Mouse (Mus musculus) G1E (cell line): ENCODE data around the gene Cntn2. TPM values are rescaled to one million over a fixed set of nuclear protein-coding genes. Genes with fewer than 3 reads are reported as not detected.

Source experiments
- ATAC-seq: 2 replicates; pipeline ENCODE4 v1.8.0; 2016; ENCODE audit warnings: mild to moderate bottlenecking; ENCODE audit not compliant: insufficient number of reproducible peaks, poor library complexity, low FRiP score, severe bottlenecking; ENCODE audit errors: extremely low read depth
- DNase-seq: peaks from one replicate; pipeline ENCODE4 v3.0.0; 2012; ENCODE audit warnings: low spot score
- H3K27me3 ChIP-seq: 2 replicates; pipeline ENCODE4 v1.6.1; 2012; ENCODE audit warnings: mild to moderate bottlenecking, low read length, inconsistent platforms; ENCODE audit not compliant: insufficient read depth
- H3K36me3 ChIP-seq: replicated peaks from 2 replicates; pipeline ENCODE3; 2012; ENCODE audit warnings: mild to moderate bottlenecking, inconsistent platforms
- H3K4me1 ChIP-seq: 2 replicates; pipeline ENCODE4 v1.6.1; 2012; ENCODE audit warnings: low read depth, low read length, inconsistent platforms, mixed read lengths; ENCODE audit not compliant: insufficient read depth
- H3K4me3 ChIP-seq: 2 replicates; pipeline ENCODE4 v1.5.1; 2012; ENCODE audit warnings: low read depth, mild to moderate bottlenecking, inconsistent platforms, low read length, moderate library complexity, mixed read lengths
- H3K9me3 ChIP-seq: replicated peaks from 2 replicates; pipeline ENCODE4 v1.6.1; 2012; ENCODE audit warnings: inconsistent platforms
- CTCF ChIP-seq: IDR thresholded peaks from 2 replicates; pipeline ENCODE4 v1.5.1; 2012; ENCODE audit warnings: low read depth, low read length, inconsistent platforms, mixed read lengths
- GATA1 ChIP-seq: IDR thresholded peaks from 2 replicates; pipeline ENCODE4 v1.6.1; 2012; ENCODE audit warnings: borderline replicate concordance, low read length, inconsistent platforms, mixed read lengths
- GATA2 ChIP-seq: IDR thresholded peaks from 2 replicates; pipeline ENCODE4 v1.6.1; 2012; ENCODE audit warnings: low read depth, low read length, inconsistent platforms, borderline replicate concordance
- POLR2AphosphoS5 ChIP-seq: IDR thresholded peaks from 2 replicates; pipeline ENCODE4 v1.6.1; 2012; ENCODE audit warnings: low read depth, low read length, inconsistent platforms; ENCODE audit not compliant: insufficient replicate concordance
- TAL1 ChIP-seq: conservative IDR thresholded peaks from 2 replicates; pipeline ENCODE4 v1.6.1; 2012; ENCODE audit warnings: low read depth, low read length, inconsistent platforms, mixed read lengths
- polyA plus RNA-seq: library from polyadenylated mRNA; stranded (reverse); fragments of >175 nt; gene quantifications from 2 replicates; pipeline ENCODE4 v1.2.3, GENCODE M21; 2012
- total RNA-seq, 2 experiments: library from RNA; stranded (forward) in 1 of 2; stranded (reverse) in 1 of 2; fragments of 200-1000 nt in 1 of 2; fragments of >200 nt in 1 of 2; fragmentation: Nextera tagmentation in 1 of 2; gene quantifications; 2 replicates each; pipeline ENCODE4 v1.2.3; 2014 to 2017

Gene Cntn2
- total and polyA plus RNA-seq, 3 experiments, result 0.33 TPM; not detected in 2

- Histone ChIP-seq H3K4me3 (no peak overlapping the region), H3K9me3 (no peaks in the 10 kb centered on the region), H3K36me3 (no peaks in the 10 kb centered on the region), H3K4me1 (peaks cover 7% of the 10 kb centered on the region), H3K27me3 (peaks cover 55% of the 10 kb centered on the region)
- TF ChIP-seq GATA1 (no peak), GATA2 (no peak), TAL1 (no peak), CTCF (no peak), POLR2AphosphoS5 (no peak)
- ATAC-seq, result no peak
- no peak for DNase-seq
Measured at GRCm38 (mm10) chr1:132530631-132531191, 12.3 kb downstream of the Cntn2 start.

GRCm38 (mm10) chr1:132528647-132529334 is 14.3 kb downstream of the Cntn2 start:
- no peak for DNase-seq
- no peak for TF ChIP-seq GATA2
- TF ChIP-seq GATA1, result no peak
- TF ChIP-seq TAL1, result no peak
- TF ChIP-seq CTCF, result no peak
- no peak for TF ChIP-seq POLR2AphosphoS5
- Histone ChIP-seq H3K4me1 (peaks cover 7% of the 10 kb centered on the region), H3K27me3 (peaks cover 53% of the 10 kb centered on the region), H3K9me3 (no peaks in the 10 kb centered on the region), H3K36me3 (no peaks in the 10 kb centered on the region), H3K4me3 (no peak overlapping the region)
- ATAC-seq, result no peak

GRCm38 (mm10) chr1:132528071-132528470 is 15.0 kb downstream of the Cntn2 start:
- Histone ChIP-seq H3K36me3 (no peaks in the 10 kb centered on the region), H3K4me3 (no peak overlapping the region), H3K4me1 (peaks cover 7% of the 10 kb centered on the region), H3K9me3 (no peaks in the 10 kb centered on the region), H3K27me3 (peaks cover 54% of the 10 kb centered on the region)
- DNase-seq, result no peak
- ATAC-seq, result no peak
- no peak for TF ChIP-seq CTCF
- no peak for TF ChIP-seq GATA1
- TF ChIP-seq TAL1, result no peak
- no peak for TF ChIP-seq POLR2AphosphoS5
- no peak for TF ChIP-seq GATA2

- no peak overlapping the region for H3K4me3 ChIP-seq
- H3K27me3 ChIP-seq, result peaks cover 60% of the 10 kb centered on the region
- DNase-seq (peak; percentile 52), ATAC-seq (no peak; the same call in 1 of the 2 replicates)
- H3K9me3 ChIP-seq, result no peaks in the 10 kb centered on the region
- peaks cover 8% of the 10 kb centered on the region for H3K4me1 ChIP-seq
- H3K36me3 ChIP-seq, result no peaks in the 10 kb centered on the region
- TF ChIP-seq CTCF (peak; percentile 84), GATA1 (no peak)
Measured at GRCm38 (mm10) chr1:132525832-132526231, 17.2 kb downstream of the Cntn2 start.

GRCm38 (mm10) chr1:132523920-132524319 is 19.1 kb downstream of the Cntn2 start:
- no peaks in the 10 kb centered on the region for H3K36me3 ChIP-seq
- H3K4me3 ChIP-seq, result no peak overlapping the region
- peak; percentile 65 for TF ChIP-seq CTCF
- TF ChIP-seq POLR2AphosphoS5, result no peak
- peaks cover 8% of the 10 kb centered on the region; the same call in 1 of the 2 replicates for H3K4me1 ChIP-seq
- peaks cover 61% of the 10 kb centered on the region for H3K27me3 ChIP-seq
- no peak for ATAC-seq
- no peaks in the 10 kb centered on the region for H3K9me3 ChIP-seq
- no peak for DNase-seq

- H3K4me1 ChIP-seq, result peaks cover 8% of the 10 kb centered on the region; the same call in 1 of the 2 replicates
- H3K9me3 ChIP-seq, result no peaks in the 10 kb centered on the region
- no peak for TF ChIP-seq GATA1
- TF ChIP-seq TAL1, result no peak
- ATAC-seq, result no peak
- no peak overlapping the region for H3K4me3 ChIP-seq
- H3K27me3 ChIP-seq, result peaks cover 61% of the 10 kb centered on the region
- DNase-seq, result no peak
- H3K36me3 ChIP-seq, result no peaks in the 10 kb centered on the region
Measured at GRCm38 (mm10) chr1:132523048-132523447, 20.0 kb downstream of the Cntn2 start.

- peaks cover 72% of the 10 kb centered on the region for H3K27me3 ChIP-seq
- peaks cover 8% of the 10 kb centered on the region; the same call in 1 of the 2 replicates for H3K4me1 ChIP-seq
- DNase-seq (peak; percentile 76), ATAC-seq (peak; percentile 70)
- H3K36me3 ChIP-seq, result no peaks in the 10 kb centered on the region
- H3K9me3 ChIP-seq, result no peaks in the 10 kb centered on the region
- no peak overlapping the region for H3K4me3 ChIP-seq
- TF ChIP-seq TAL1 (no peak), GATA1 (no peak), POLR2AphosphoS5 (no peak), CTCF (no peak), GATA2 (no peak)
Measured at GRCm38 (mm10) chr1:132520764-132521163, 22.3 kb downstream of the Cntn2 start.
